Mouse (Mus musculus): ENCODE measurements around the gene Serpina3a. TPM values are rescaled to one million over a fixed set of nuclear protein-coding genes. Genes with fewer than 3 reads are reported as not detected.

The Serpina3a gene
- total and polyA plus RNA-seq, 3 experiments: not detected

GRCm38 (mm10) chr12:104067549-104067948 lies 45.0 kb upstream of the Serpina3a start:
- H3K27ac ChIP-seq (ENCODE audit: insufficient read depth, low read depth): no peak overlapping the region
- TF ChIP-seq MAFK (IDR thresholded peaks at IDR 0.05; ENCODE audit: insufficient replicate concordance, low read length) (no peak), TCF12 (IDR thresholded peaks at IDR 0.05; ENCODE audit: low read depth, low read length) (0 out of 2 replicates have a peak, but pooled peaks have one; percentile 42), TBP (conservative IDR thresholded peaks at IDR 0.05; ENCODE audit: low read depth, low read length) (peak; percentile 77; the same call in 1 of the 2 replicates), ELF1 (IDR thresholded peaks at IDR 0.05; ENCODE audit: low read depth, low read length) (peak; percentile 52; the same call in 1 of the 2 replicates), HCFC1 (IDR thresholded peaks at IDR 0.05; ENCODE audit: low read depth, low read length) (peak; percentile 80), EP300 (IDR thresholded peaks at IDR 0.05; ENCODE audit: low read length) (no peak), SIN3A (IDR thresholded peaks at IDR 0.05; ENCODE audit: low read length) (peak; percentile 71; the same call in 1 of the 2 replicates)
- H3K79me2 ChIP-seq (replicated peaks; ENCODE audit: control insufficient read depth, extremely low read depth, insufficient read depth, poor library complexity, severe bottlenecking): no peaks in the 10 kb centered on the region
- in situ Hi-C loops (cut with MboI; ENCODE audit: low pct_ligation_motif_present, low pct_unique_long_range_greater_than_20kb, low sequenced_read_pairs) (no loop called here), dilution Hi-C loops (cut with MboI; ENCODE audit: extremely low pct_ligation_motif_present, extremely low pct_unique_long_range_greater_than_20kb, low sequenced_read_pairs) (no loop called here)
- peak overlapping the region in 2 of 3 experiments; percentile 31 to 34 for H3K4me3 ChIP-seq (replicated peaks in 1 of 3; ENCODE audit: low read depth in 2 of 3, low read length in 2 of 3, poor library complexity in 1 of 3)
- no peaks in the 10 kb centered on the region for H3K36me3 ChIP-seq (replicated peaks in 1 of 2; ENCODE audit: control insufficient read depth in 1 of 2, insufficient read depth in 1 of 2, low read length in 1 of 2)
- peaks cover 20% of the 10 kb centered on the region for H3K27me3 ChIP-seq (replicated peaks)
- H3K4me2 ChIP-seq (ENCODE audit: insufficient read depth, low read depth, poor library complexity, severe bottlenecking): peak overlapping the region; percentile 80
- peak; percentile 60 for DNase-seq (ENCODE audit: extremely low read depth)
- peaks cover 6 to 54% of the 10 kb centered on the region in 2 experiments for H3K4me1 ChIP-seq (ENCODE audit: control insufficient read depth in 1 of 2, insufficient read depth in 2 of 2)
- H3K9me3 ChIP-seq (replicated peaks; ENCODE audit: low read length): no peaks in the 10 kb centered on the region
- H3K9ac ChIP-seq (ENCODE audit: insufficient read depth, low read depth): peak overlapping the region; percentile 40; the same call in 1 of the 2 replicates

- peak; percentile 84 for DNase-seq (ENCODE audit: extremely low read depth)
- no peak overlapping the region for H3K4me2 ChIP-seq (ENCODE audit: insufficient read depth, low read depth, poor library complexity, severe bottlenecking)
- H3K4me1 ChIP-seq (ENCODE audit: control insufficient read depth in 1 of 2, insufficient read depth in 2 of 2): peaks cover 5 to 33% of the 10 kb centered on the region in 2 experiments
- H3K27me3 ChIP-seq (replicated peaks): peaks cover 40% of the 10 kb centered on the region
- no peak overlapping the region for H3K27ac ChIP-seq (ENCODE audit: insufficient read depth, low read depth)
- H3K79me2 ChIP-seq (replicated peaks; ENCODE audit: control insufficient read depth, extremely low read depth, insufficient read depth, poor library complexity, severe bottlenecking): no peaks in the 10 kb centered on the region
- H3K4me3 ChIP-seq (replicated peaks in 1 of 3; ENCODE audit: low read depth in 2 of 3, low read length in 2 of 3, poor library complexity in 1 of 3): no peak overlapping the region
- no peak overlapping the region for H3K9ac ChIP-seq (ENCODE audit: insufficient read depth, low read depth)
- in situ Hi-C loops (cut with MboI; ENCODE audit: low pct_ligation_motif_present, low pct_unique_long_range_greater_than_20kb, low sequenced_read_pairs): no loop called here
- H3K36me3 ChIP-seq (replicated peaks in 1 of 2; ENCODE audit: control insufficient read depth in 1 of 2, insufficient read depth in 1 of 2, low read length in 1 of 2): no peaks in the 10 kb centered on the region
- no peaks in the 10 kb centered on the region for H3K9me3 ChIP-seq (replicated peaks; ENCODE audit: low read length)
- dilution Hi-C loops (cut with MboI; ENCODE audit: extremely low pct_ligation_motif_present, extremely low pct_unique_long_range_greater_than_20kb, low sequenced_read_pairs): no loop called here
- no peak for TF ChIP-seq RCOR1 (conservative IDR thresholded peaks at IDR 0.05; ENCODE audit: low read depth, low read length)
- no peak for TF ChIP-seq POLR2A (IDR thresholded peaks at IDR 0.05; ENCODE audit: low read depth, low read length)
- no peak for TF ChIP-seq USF1 (IDR thresholded peaks at IDR 0.05; ENCODE audit: low read depth, low read length)
- TF ChIP-seq BHLHE40 (IDR thresholded peaks at IDR 0.05; ENCODE audit: low read depth, low read length): no peak
- no peak for TF ChIP-seq EP300 (IDR thresholded peaks at IDR 0.05; ENCODE audit: low read length)
- TF ChIP-seq NRF1 (IDR thresholded peaks at IDR 0.05; ENCODE audit: low read depth, low read length): no peak
- no peak for TF ChIP-seq CHD1 (IDR thresholded peaks at IDR 0.05; ENCODE audit: low read depth, low read length)
- no peak for TF ChIP-seq KAT2A (IDR thresholded peaks at IDR 0.05; ENCODE audit: insufficient replicate concordance, low read length)
- TF ChIP-seq PAX5 (IDR thresholded peaks at IDR 0.05; ENCODE audit: low read length): no peak
- no peak for TF ChIP-seq GABPA (IDR thresholded peaks at IDR 0.05; ENCODE audit: insufficient replicate concordance, low read depth, low read length)
- TF ChIP-seq E2F4 (IDR thresholded peaks at IDR 0.05; ENCODE audit: insufficient replicate concordance, low read depth, low read length): no peak
- TF ChIP-seq CTCF (conservative IDR thresholded peaks at IDR 0.05 in 1 of 2, IDR thresholded peaks at IDR 0.05 in 1 of 2; ENCODE audit: low read depth in 2 of 2, low read length in 2 of 2): peak; percentile 27 to 93; a peak in 3 of 4 replicates
- no peak for TF ChIP-seq MYC (IDR thresholded peaks at IDR 0.05; ENCODE audit: low read depth, low read length)
- no peak for TF ChIP-seq ZKSCAN1 (IDR thresholded peaks at IDR 0.05; ENCODE audit: borderline replicate concordance, low read depth, low read length)
- no peak for TF ChIP-seq ZMIZ1 (IDR thresholded peaks at IDR 0.05; ENCODE audit: low read depth, low read length)
- TF ChIP-seq ZC3H11A (IDR thresholded peaks at IDR 0.05; ENCODE audit: low read depth, low read length): peak; percentile 68
- TF ChIP-seq MAX (IDR thresholded peaks at IDR 0.05; ENCODE audit: low read length): no peak
- TF ChIP-seq IRF4 (IDR thresholded peaks at IDR 0.05; ENCODE audit: low read depth, low read length): no peak
- TF ChIP-seq TBP (conservative IDR thresholded peaks at IDR 0.05; ENCODE audit: low read depth, low read length): no peak
- no peak for TF ChIP-seq NELFE (IDR thresholded peaks at IDR 0.05; ENCODE audit: low read depth, low read length)
- no peak for TF ChIP-seq ETS1 (conservative IDR thresholded peaks at IDR 0.05; ENCODE audit: low read depth, low read length)
- TF ChIP-seq RAD21 (IDR thresholded peaks at IDR 0.05; ENCODE audit: low read depth, low read length): peak; percentile 92
- TF ChIP-seq MAZ (IDR thresholded peaks at IDR 0.05; ENCODE audit: low read depth, low read length): no peak
- no peak for TF ChIP-seq MXI1 (IDR thresholded peaks at IDR 0.05; ENCODE audit: low read depth, low read length)
- TF ChIP-seq MEF2A (IDR thresholded peaks at IDR 0.05; ENCODE audit: borderline replicate concordance, low read depth, low read length): no peak
- no peak for TF ChIP-seq HCFC1 (IDR thresholded peaks at IDR 0.05; ENCODE audit: low read depth, low read length)
- no peak for TF ChIP-seq CHD2 (IDR thresholded peaks at IDR 0.05; ENCODE audit: low read length)
- TF ChIP-seq ZNF384 (IDR thresholded peaks at IDR 0.05; ENCODE audit: low read depth, low read length): no peak
- no peak for TF ChIP-seq POLR2AphosphoS2 (IDR thresholded peaks at IDR 0.05; ENCODE audit: low read depth, low read length)
- no peak for TF ChIP-seq USF2 (conservative IDR thresholded peaks at IDR 0.05; ENCODE audit: low read depth, low read length)
Observed at GRCm38 (mm10) chr12:104069620-104070019, 42.9 kb upstream of the Serpina3a start.

Data from CH12.LX (cell line).